ENCODE assay signal across 9 mouse cellular contexts in the genomic region with DNA sequence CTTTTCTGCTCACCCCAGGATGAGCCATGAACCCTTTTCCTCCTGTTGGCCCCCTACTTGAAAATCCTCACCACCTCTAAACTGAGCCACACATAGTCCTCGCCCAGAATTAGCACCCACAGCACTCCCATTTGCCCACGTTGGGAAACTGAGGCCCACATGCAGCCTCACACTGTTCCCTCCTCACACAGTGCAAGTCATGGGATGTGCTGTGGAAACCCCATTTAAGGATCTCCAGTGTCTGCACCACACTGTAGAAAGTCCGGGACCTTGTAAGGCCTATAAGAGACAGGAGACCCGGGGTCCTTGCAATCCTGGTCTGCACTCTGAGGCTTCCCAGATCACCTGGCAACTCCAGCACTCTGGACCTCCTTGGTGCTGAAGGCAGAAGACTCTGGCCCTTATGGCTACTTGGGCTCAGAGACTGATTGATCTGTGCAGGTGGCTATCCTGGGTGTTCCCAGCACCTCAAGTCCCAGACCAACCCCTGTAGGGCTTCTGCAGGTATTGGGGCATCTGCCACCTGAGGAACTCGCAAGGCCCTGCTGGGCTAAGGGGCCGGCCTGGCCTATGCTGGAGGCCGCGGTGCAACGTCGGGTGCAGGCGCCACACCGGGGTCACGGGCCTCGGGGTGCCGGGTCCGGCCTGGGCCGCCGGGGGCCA. TPM values are rescaled to one million over a fixed set of nuclear protein-coding genes. Genes with fewer than 3 reads are reported as not detected.
DNase-seq lines count a peak whose midpoint lies in the region; ATAC-seq lines count a peak whose summit lies in the region.
"Had no signal": no experiment of that assay in that cellular context is flagged by ENCODE, and none has a peak within 500 bp of the region (broad histone marks: within the 10 kb centered on the region; RNA-seq: fewer than 3 reads in every experiment).

No protein-coding gene starts in this region.

- H3K27me3 ChIP-seq in kidney, embryonic 16.5 days (ENCODE audit: insufficient read depth, low read length) = peaks cover under 1% of the 10 kb centered on the region; the same call in 1 of the 2 replicates
- peaks cover 53% of the 10 kb centered on the region for H3K27me3 ChIP-seq in forebrain, embryonic 11.5 days (ENCODE audit: control insufficient read depth, insufficient read depth, low read length)
- 0 out of 2 replicates have a peak, but pooled peaks cover 4% of the 10 kb centered on the region for H3K27me3 ChIP-seq in limb, embryonic 13.5 days
- no peaks in the 10 kb centered on the region for H3K27me3 ChIP-seq in neural tube, embryonic 14.5 days (ENCODE audit: control insufficient read depth, insufficient read depth, low read length)

- peak; percentile 60 for ATAC-seq in kidney, embryonic 16.5 days (ENCODE audit: low FRiP score, low TSS enrichment)
- peak; percentile 71 for ATAC-seq in forebrain, embryonic 11.5 days (replicated peaks; ENCODE audit: low FRiP score)
- peak; percentile 38; the same call in 1 of the 2 replicates for ATAC-seq in limb, embryonic 13.5 days (ENCODE audit: low FRiP score, low read depth)
- 0 out of 2 replicates have a peak, but pooled peaks have one; percentile 38 for ATAC-seq in neural tube, embryonic 14.5 days (ENCODE audit: low read depth)

- 23% methylated on average over 15 of the region's 18 CpGs for WGBS in kidney, embryonic 16.5 days
- WGBS in forebrain, embryonic 11.5 days = 15% methylated on average over 15 of the region's 18 CpGs
- WGBS in limb, embryonic 13.5 days = 16% methylated on average over 18 of the region's 18 CpGs
- WGBS in neural tube, embryonic 14.5 days = 35% methylated on average over 9 of the region's 18 CpGs

- peak overlapping the region; percentile 56 for H3K4me3 ChIP-seq in kidney, embryonic 16.5 days (ENCODE audit: low read length)
- H3K4me3 ChIP-seq in forebrain, embryonic 11.5 days (ENCODE audit: low read depth, low read length) = peak overlapping the region; percentile 35
- H3K4me3 ChIP-seq in limb, embryonic 13.5 days = peak overlapping the region; percentile 52
- H3K4me3 ChIP-seq in neural tube, embryonic 14.5 days (ENCODE audit: low read depth, low read length) = peak overlapping the region; percentile 38

- DNase-seq in kidney, postnatal 14 days = no peak
- DNase-seq in forebrain, embryonic 11.5 days (ENCODE audit: low spot score) = peak; percentile 58
- DNase-seq in B cell, adult 2 months = no peak
- DNase-seq in urinary bladder, postnatal 25 days (ENCODE audit: low spot score) = no peak
- DNase-seq in MN1 (ENCODE audit: low spot score) = no peak
- DNase-seq: kidney, adult 11 months had no signal

- peak overlapping the region; percentile 96 for H3K4me2 ChIP-seq in kidney, embryonic 16.5 days (replicated peaks; ENCODE audit: low read depth, low read length)
- peak overlapping the region; percentile 83 for H3K4me2 ChIP-seq in forebrain, embryonic 11.5 days (ENCODE audit: low read depth, low read length, severe bottlenecking)
- peak overlapping the region; percentile 89 for H3K4me2 ChIP-seq in limb, embryonic 13.5 days (replicated peaks)
- peak overlapping the region; percentile 90 for H3K4me2 ChIP-seq in neural tube, embryonic 14.5 days (ENCODE audit: low read depth, low read length)

- no peaks in the 10 kb centered on the region for H3K36me3 ChIP-seq in kidney, embryonic 16.5 days (ENCODE audit: insufficient read depth, low read length)
- no peaks in the 10 kb centered on the region for H3K36me3 ChIP-seq in forebrain, embryonic 11.5 days (ENCODE audit: control insufficient read depth, insufficient read depth, low read length)
- no peaks in the 10 kb centered on the region for H3K36me3 ChIP-seq in limb, embryonic 13.5 days
- H3K36me3 ChIP-seq in neural tube, embryonic 14.5 days (ENCODE audit: control insufficient read depth, insufficient read depth, low read length) = no peaks in the 10 kb centered on the region

- H3K27ac ChIP-seq in kidney, embryonic 16.5 days (ENCODE audit: low read length) = no peak overlapping the region; the same call in 1 of the 2 replicates
- peak overlapping the region; percentile 37; the same call in 1 of the 2 replicates for H3K27ac ChIP-seq in forebrain, embryonic 11.5 days (ENCODE audit: low read depth, low read length)
- H3K27ac ChIP-seq in limb, embryonic 13.5 days = peak overlapping the region; percentile 75
- H3K27ac ChIP-seq in neural tube, embryonic 14.5 days (ENCODE audit: low read depth, low read length) = peak overlapping the region; percentile 40; the same call in 1 of the 2 replicates

- H3K9ac ChIP-seq in kidney, embryonic 16.5 days (replicated peaks; ENCODE audit: low read length) = peak overlapping the region; percentile 87
- peak overlapping the region; percentile 70 for H3K9ac ChIP-seq in forebrain, embryonic 11.5 days (ENCODE audit: low read length)
- peak overlapping the region; percentile 82 for H3K9ac ChIP-seq in limb, embryonic 13.5 days
- H3K9ac ChIP-seq in neural tube, embryonic 14.5 days (replicated peaks; ENCODE audit: low read depth, low read length) = peak overlapping the region; percentile 63

- H3K9me3 ChIP-seq in kidney, embryonic 16.5 days (ENCODE audit: low read length) = no peaks in the 10 kb centered on the region
- no peaks in the 10 kb centered on the region for H3K9me3 ChIP-seq in forebrain, embryonic 11.5 days (ENCODE audit: control insufficient read depth, low read length)
- no peaks in the 10 kb centered on the region for H3K9me3 ChIP-seq in limb, embryonic 13.5 days
- H3K9me3 ChIP-seq in neural tube, embryonic 14.5 days (ENCODE audit: control insufficient read depth, low read length) = no peaks in the 10 kb centered on the region

- 0 out of 2 replicates have a peak, but pooled peaks cover 5% of the 10 kb centered on the region for H3K4me1 ChIP-seq in kidney, embryonic 16.5 days (ENCODE audit: insufficient read depth, low read length)
- peaks cover 11% of the 10 kb centered on the region for H3K4me1 ChIP-seq in forebrain, embryonic 11.5 days (replicated peaks; ENCODE audit: control insufficient read depth, insufficient read depth, low read length)
- H3K4me1 ChIP-seq in limb, embryonic 13.5 days = peaks cover 30% of the 10 kb centered on the region
- peaks cover 9% of the 10 kb centered on the region; the same call in 1 of the 2 replicates for H3K4me1 ChIP-seq in neural tube, embryonic 14.5 days (ENCODE audit: control insufficient read depth, insufficient read depth, low read length)

RNA-seq across cellular contexts. Expression of gene Cdkn1c, which starts 23.5 kb away (rescaled TPM):
- 675 and 814 TPM in 2 replicates for polyA plus RNA-seq in kidney, embryonic 16.5 days (2015; fragmentation: Nextera tagmentation; extraction: Ambion mirVana)
- polyA plus RNA-seq in forebrain, embryonic 11.5 days (2014; fragmentation: Nextera tagmentation; extraction: Ambion mirVana) = 372 and 435 TPM in 2 replicates
- polyA plus RNA-seq in limb, embryonic 13.5 days (2015; fragmentation: Nextera tagmentation; extraction: Ambion mirVana) = 1,335 and 1,388 TPM in 2 replicates
- 252 and 338 TPM in 2 replicates for polyA plus RNA-seq in neural tube, embryonic 14.5 days (2014; fragmentation: Nextera tagmentation; extraction: Ambion mirVana)

RNA-seq across cellular contexts. Expression of gene Slc22a18, which starts 36.2 kb away (rescaled TPM):
- polyA plus RNA-seq in kidney, embryonic 16.5 days (2015; fragmentation: Nextera tagmentation; extraction: Ambion mirVana) = 7.2 and 8.3 TPM in 2 replicates
- polyA plus RNA-seq in forebrain, embryonic 11.5 days (2014; fragmentation: Nextera tagmentation; extraction: Ambion mirVana) = 0.20 and 0.29 TPM in 2 replicates
- polyA plus RNA-seq in limb, embryonic 13.5 days (2015; fragmentation: Nextera tagmentation; extraction: Ambion mirVana) = 1.4 and 1.5 TPM in 2 replicates
- 0.31 and 0.63 TPM in 2 replicates for polyA plus RNA-seq in neural tube, embryonic 14.5 days (2014; fragmentation: Nextera tagmentation; extraction: Ambion mirVana)
